Mouse (Mus musculus): ENCODE measurements at regions not wholly inside any gene's neighbourhood (a gene's known extent, or its start where the extent isn't known, plus 50 kb on each side); places are given as distances from the start of the nearest gene placed in this dataset.
"Not testable (repeated sequence)": the region's sequence is repeated elsewhere in the genome, so short reads cannot be mapped to it uniquely, and the experiment has no call there.

DNA sequence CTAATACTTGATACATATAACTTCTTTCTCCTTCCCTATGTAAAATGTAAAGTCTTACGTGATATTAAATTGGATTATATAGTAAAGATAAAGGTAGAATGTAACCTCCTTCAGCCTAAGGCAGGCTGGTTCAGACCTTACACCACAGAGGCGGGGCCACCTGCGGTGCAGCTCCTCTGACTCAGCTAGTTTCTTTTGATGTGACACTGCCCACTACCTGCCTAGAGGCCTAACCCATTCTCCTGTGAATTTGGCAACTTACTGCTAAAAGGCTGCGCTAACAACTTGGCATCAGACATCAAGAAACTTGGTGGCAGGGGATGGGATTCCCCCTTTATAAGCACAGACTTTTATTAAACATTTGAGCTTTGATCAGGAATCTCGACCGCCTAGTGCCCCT is 74.5 kb downstream of the Aasdhppt start:
- no peaks in the 10 kb centered on the region for H3K4me1 ChIP-seq (ENCODE audit: control insufficient read depth, insufficient read depth, low read length)
- no peaks in the 10 kb centered on the region for H3K27me3 ChIP-seq (ENCODE audit: control insufficient read depth, insufficient read depth, low read length)
- no peak overlapping the region for H3K27ac ChIP-seq (ENCODE audit: low read depth, low read length)
- H3K9me3 ChIP-seq (ENCODE audit: control insufficient read depth, low read length) = no peaks in the 10 kb centered on the region
- no peak for ATAC-seq (ENCODE audit: low FRiP score, low TSS enrichment)
- H3K36me3 ChIP-seq (ENCODE audit: control insufficient read depth, insufficient read depth, low read length) = no peaks in the 10 kb centered on the region
- H3K4me2 ChIP-seq (replicated peaks; ENCODE audit: low read depth, low read length) = no peak overlapping the region
- H3K4me3 ChIP-seq (ENCODE audit: low read length) = no peak overlapping the region
- WGBS = 50% methylated on average over 6 of the region's 6 CpGs
- H3K9ac ChIP-seq (ENCODE audit: low read depth, low read length) = no peak overlapping the region

DNA sequence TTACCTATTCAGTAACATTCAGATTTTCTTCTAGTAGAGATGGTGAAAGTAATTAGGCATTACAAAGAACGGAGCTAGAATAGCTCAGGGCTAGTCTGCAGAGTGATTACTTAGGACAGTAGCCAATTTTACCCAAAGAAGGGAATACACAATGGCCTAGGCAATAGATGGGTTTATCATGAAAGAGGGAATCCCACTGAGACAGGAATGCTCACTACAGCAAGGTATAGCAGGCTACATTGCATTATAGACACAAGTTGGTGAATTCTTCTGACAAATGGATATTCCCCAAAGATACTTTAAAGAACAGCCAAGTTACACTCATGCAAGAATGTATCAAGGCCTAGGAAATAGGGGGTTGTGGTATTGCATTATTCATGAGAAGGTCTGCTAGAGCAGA is 94.7 kb downstream of the Aasdhppt start:
- H3K36me3 ChIP-seq (ENCODE audit: control insufficient read depth, insufficient read depth, low read length); H3K9ac ChIP-seq (ENCODE audit: low read depth, low read length); ATAC-seq (ENCODE audit: low FRiP score, low TSS enrichment); H3K27ac ChIP-seq (ENCODE audit: low read depth, low read length); H3K27me3 ChIP-seq (ENCODE audit: control insufficient read depth, insufficient read depth, low read length); H3K4me2 ChIP-seq (replicated peaks; ENCODE audit: low read depth, low read length); H3K4me1 ChIP-seq (ENCODE audit: control insufficient read depth, insufficient read depth, low read length); H3K4me3 ChIP-seq (ENCODE audit: low read length); H3K9me3 ChIP-seq (ENCODE audit: control insufficient read depth, low read length): not testable (repeated sequence)
- WGBS = 83% methylated on average over 1 of the region's 1 CpGs

- no peak overlapping the region for H3K4me3 ChIP-seq (ENCODE audit: low read length)
- no peaks in the 10 kb centered on the region for H3K4me1 ChIP-seq (ENCODE audit: control insufficient read depth, insufficient read depth, low read length)
- WGBS = 93% methylated on average over 4 of the region's 4 CpGs
- no peak overlapping the region for H3K27ac ChIP-seq (ENCODE audit: low read depth, low read length)
- no peak for ATAC-seq (ENCODE audit: low FRiP score, low TSS enrichment)
- no peaks in the 10 kb centered on the region for H3K9me3 ChIP-seq (ENCODE audit: control insufficient read depth, low read length)
- H3K9ac ChIP-seq (ENCODE audit: low read depth, low read length) = no peak overlapping the region
- no peak overlapping the region for H3K4me2 ChIP-seq (replicated peaks; ENCODE audit: low read depth, low read length)
- H3K27me3 ChIP-seq (ENCODE audit: control insufficient read depth, insufficient read depth, low read length) = no peaks in the 10 kb centered on the region
- no peaks in the 10 kb centered on the region for H3K36me3 ChIP-seq (ENCODE audit: control insufficient read depth, insufficient read depth, low read length)
Measured at GRCm38 (mm10) chr9:4209987-4210476, 99.2 kb downstream of the Aasdhppt start.

GRCm38 (mm10) chr9:4192737-4193136 is 116.5 kb downstream of the Aasdhppt start:
- H3K27me3 ChIP-seq (ENCODE audit: control insufficient read depth, insufficient read depth, low read length); H3K4me2 ChIP-seq (replicated peaks; ENCODE audit: low read depth, low read length); H3K4me1 ChIP-seq (ENCODE audit: control insufficient read depth, insufficient read depth, low read length); ATAC-seq (ENCODE audit: low FRiP score, low TSS enrichment); H3K4me3 ChIP-seq (ENCODE audit: low read length); H3K27ac ChIP-seq (ENCODE audit: low read depth, low read length); H3K9ac ChIP-seq (ENCODE audit: low read depth, low read length); H3K9me3 ChIP-seq (ENCODE audit: control insufficient read depth, low read length); H3K36me3 ChIP-seq (ENCODE audit: control insufficient read depth, insufficient read depth, low read length): not testable (repeated sequence)
- 82% methylated on average over 4 of the region's 4 CpGs for WGBS

GRCm38 (mm10) chr9:4156011-4156410 is 153.3 kb downstream of the Aasdhppt start:
- H3K27ac ChIP-seq (ENCODE audit: low read depth, low read length); H3K27me3 ChIP-seq (ENCODE audit: control insufficient read depth, insufficient read depth, low read length); ATAC-seq (ENCODE audit: low FRiP score, low TSS enrichment); H3K9me3 ChIP-seq (ENCODE audit: control insufficient read depth, low read length); H3K4me3 ChIP-seq (ENCODE audit: low read length); H3K36me3 ChIP-seq (ENCODE audit: control insufficient read depth, insufficient read depth, low read length); H3K9ac ChIP-seq (ENCODE audit: low read depth, low read length); H3K4me2 ChIP-seq (replicated peaks; ENCODE audit: low read depth, low read length); H3K4me1 ChIP-seq (ENCODE audit: control insufficient read depth, insufficient read depth, low read length): not testable (repeated sequence)
- WGBS = 93% methylated on average over 12 of the region's 12 CpGs

- ATAC-seq (ENCODE audit: low FRiP score, low TSS enrichment); H3K27me3 ChIP-seq (ENCODE audit: control insufficient read depth, insufficient read depth, low read length); H3K4me2 ChIP-seq (replicated peaks; ENCODE audit: low read depth, low read length); H3K9me3 ChIP-seq (ENCODE audit: control insufficient read depth, low read length); H3K36me3 ChIP-seq (ENCODE audit: control insufficient read depth, insufficient read depth, low read length); H3K9ac ChIP-seq (ENCODE audit: low read depth, low read length); H3K4me1 ChIP-seq (ENCODE audit: control insufficient read depth, insufficient read depth, low read length); H3K4me3 ChIP-seq (ENCODE audit: low read length); H3K27ac ChIP-seq (ENCODE audit: low read depth, low read length): not testable (repeated sequence)
- 54% methylated on average over 14 of the region's 15 CpGs for WGBS
Measured at GRCm38 (mm10) chr9:4138829-4139228, 170.4 kb downstream of the Aasdhppt start.

DNA sequence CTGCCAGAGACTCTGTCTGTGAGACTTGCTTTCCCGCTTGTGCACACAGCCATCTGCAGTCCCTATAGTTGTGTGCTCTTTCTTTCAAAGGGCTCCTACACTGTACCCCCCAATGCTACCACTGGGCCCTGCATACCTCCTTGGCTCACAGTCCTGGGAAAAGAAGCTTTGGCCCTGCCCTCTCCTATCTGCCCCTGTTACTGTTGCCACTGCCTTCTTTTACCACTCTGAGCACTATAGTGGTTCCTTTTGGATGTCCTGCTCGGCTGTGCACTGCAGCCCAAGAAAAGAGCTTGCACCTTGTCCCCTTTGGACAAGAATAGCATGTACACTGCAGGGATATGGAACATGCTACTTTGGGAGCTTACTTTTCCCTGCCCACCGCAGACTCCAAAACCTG is 216.8 kb downstream of the Aasdhppt start:
- no peak overlapping the region for H3K27ac ChIP-seq (ENCODE audit: low read depth, low read length)
- H3K4me3 ChIP-seq (ENCODE audit: low read length) = no peak overlapping the region
- H3K4me2 ChIP-seq (replicated peaks; ENCODE audit: low read depth, low read length) = no peak overlapping the region
- H3K36me3 ChIP-seq (ENCODE audit: control insufficient read depth, insufficient read depth, low read length) = no peaks in the 10 kb centered on the region
- no peak for ATAC-seq (ENCODE audit: low FRiP score, low TSS enrichment)
- no peaks in the 10 kb centered on the region for H3K27me3 ChIP-seq (ENCODE audit: control insufficient read depth, insufficient read depth, low read length)
- no peaks in the 10 kb centered on the region for H3K4me1 ChIP-seq (ENCODE audit: control insufficient read depth, insufficient read depth, low read length)
- no peaks in the 10 kb centered on the region for H3K9me3 ChIP-seq (ENCODE audit: control insufficient read depth, low read length)
- 94% methylated on average over 3 of the region's 3 CpGs for WGBS
- H3K9ac ChIP-seq (ENCODE audit: low read depth, low read length) = no peak overlapping the region

DNA sequence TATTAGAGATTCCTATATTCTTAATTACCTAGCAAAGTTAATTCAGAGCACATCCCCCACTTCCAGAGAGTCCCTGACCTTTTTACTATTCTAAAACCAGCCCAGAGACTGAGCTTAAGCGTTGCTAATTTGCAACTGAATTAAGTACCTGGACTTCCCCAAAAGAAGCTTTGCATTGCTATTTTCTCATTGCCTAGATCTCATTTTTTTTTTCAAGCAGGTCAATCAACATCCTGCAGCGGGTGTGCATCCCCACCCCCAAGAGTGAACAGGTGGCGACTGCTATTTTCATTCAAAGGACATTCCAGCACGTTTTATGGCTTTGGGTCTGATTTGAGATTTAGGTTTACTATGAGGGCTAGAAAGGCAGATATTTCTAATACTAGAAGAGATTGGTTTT is 226.6 kb downstream of the Aasdhppt start:
- H3K4me2 ChIP-seq (replicated peaks; ENCODE audit: low read depth, low read length); H3K4me1 ChIP-seq (ENCODE audit: control insufficient read depth, insufficient read depth, low read length); H3K36me3 ChIP-seq (ENCODE audit: control insufficient read depth, insufficient read depth, low read length); H3K27me3 ChIP-seq (ENCODE audit: control insufficient read depth, insufficient read depth, low read length); H3K9ac ChIP-seq (ENCODE audit: low read depth, low read length); H3K4me3 ChIP-seq (ENCODE audit: low read length); H3K9me3 ChIP-seq (ENCODE audit: control insufficient read depth, low read length); H3K27ac ChIP-seq (ENCODE audit: low read depth, low read length); ATAC-seq (ENCODE audit: low FRiP score, low TSS enrichment): not testable (repeated sequence)
- 66% methylated on average over 4 of the region's 4 CpGs for WGBS

GRCm38 (mm10) chr9:4061037-4061436 is 248.2 kb downstream of the Aasdhppt start:
- Histone ChIP-seq H3K9me3 (ENCODE audit: control insufficient read depth, low read length) (no peaks in the 10 kb centered on the region), H3K27ac (ENCODE audit: low read depth, low read length) (no peak overlapping the region), H3K4me3 (ENCODE audit: low read length) (no peak overlapping the region), H3K27me3 (ENCODE audit: control insufficient read depth, insufficient read depth, low read length) (no peaks in the 10 kb centered on the region), H3K36me3 (ENCODE audit: control insufficient read depth, insufficient read depth, low read length) (no peaks in the 10 kb centered on the region), H3K4me2 (replicated peaks; ENCODE audit: low read depth, low read length) (no peak overlapping the region), H3K9ac (ENCODE audit: low read depth, low read length) (no peak overlapping the region), H3K4me1 (ENCODE audit: control insufficient read depth, insufficient read depth, low read length) (no peaks in the 10 kb centered on the region)
- ATAC-seq (ENCODE audit: low FRiP score, low TSS enrichment) = no peak

GRCm38 (mm10) chr9:4048749-4049148 is 260.5 kb downstream of the Aasdhppt start:
- ATAC-seq (ENCODE audit: low FRiP score, low TSS enrichment) = no peak
- Histone ChIP-seq H3K4me2 (replicated peaks; ENCODE audit: low read depth, low read length) (no peak overlapping the region), H3K9ac (ENCODE audit: low read depth, low read length) (no peak overlapping the region), H3K27ac (ENCODE audit: low read depth, low read length) (no peak overlapping the region), H3K9me3 (ENCODE audit: control insufficient read depth, low read length) (no peaks in the 10 kb centered on the region), H3K4me1 (ENCODE audit: control insufficient read depth, insufficient read depth, low read length) (no peaks in the 10 kb centered on the region), H3K36me3 (ENCODE audit: control insufficient read depth, insufficient read depth, low read length) (no peaks in the 10 kb centered on the region), H3K4me3 (ENCODE audit: low read length) (no peak overlapping the region), H3K27me3 (ENCODE audit: control insufficient read depth, insufficient read depth, low read length) (no peaks in the 10 kb centered on the region)
